18 mouse cellular contexts compared by ENCODE assay signal in the genomic region with DNA sequence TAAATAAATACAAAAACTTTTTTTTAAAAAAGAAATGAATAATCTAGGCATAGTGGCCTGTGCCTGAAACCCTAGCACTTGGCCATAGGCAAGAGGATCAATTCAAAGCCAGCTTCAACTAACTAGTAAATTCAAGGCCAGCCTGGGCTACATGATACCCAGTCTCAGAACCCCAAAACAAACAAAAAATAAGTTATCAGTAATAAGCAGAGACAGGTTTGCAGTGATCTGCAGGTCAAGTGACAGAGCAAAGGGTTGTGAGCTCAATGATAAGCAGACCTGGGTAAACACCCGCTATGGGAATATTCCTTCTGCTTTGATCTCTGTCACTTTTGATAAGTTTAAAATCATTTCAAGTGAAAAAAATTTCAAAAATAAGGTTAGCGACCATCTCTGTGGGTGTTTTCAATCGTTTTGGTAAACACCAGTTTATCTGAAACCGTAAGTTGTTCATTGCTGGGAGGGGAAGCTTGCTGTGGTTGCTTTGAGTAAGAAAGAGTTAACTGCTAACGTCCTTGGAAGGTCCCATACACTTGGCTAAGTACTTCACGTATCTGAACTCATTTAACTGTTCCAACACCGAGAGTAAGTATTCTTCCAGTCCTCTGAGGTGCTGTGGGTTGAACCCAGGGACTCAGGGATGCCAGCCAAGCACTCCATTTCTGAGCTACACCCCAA. TPM values are rescaled to one million over a fixed set of nuclear protein-coding genes. Genes with fewer than 3 reads are reported as not detected.
DNase-seq lines count a peak whose midpoint lies in the region; ATAC-seq and TF ChIP-seq lines count a peak whose summit lies in the region.
"Had no signal": no experiment of that assay in that cellular context is flagged by ENCODE, and none has a peak within 500 bp of the region (broad histone marks: within the 10 kb centered on the region; RNA-seq: fewer than 3 reads in every experiment).

No protein-coding gene starts in this region.

- no peak overlapping the region for H3K27ac ChIP-seq in MEL (ENCODE audit: control insufficient read depth, low read depth, low read length)
- peak overlapping the region; percentile 31; the same call in 1 of the 2 replicates for H3K27ac ChIP-seq in liver, embryonic 13.5 days
- no peak overlapping the region for H3K27ac ChIP-seq in liver, postnatal 0 days (ENCODE audit: low read depth)
- H3K27ac ChIP-seq in thymus, adult 2 months (ENCODE audit: control insufficient read depth, insufficient read depth, low read length): no peak overlapping the region
- H3K27ac ChIP-seq: embryonic facial prominence, embryonic 13.5 days; forebrain, embryonic 10.5 days; hindbrain, embryonic 14.5 days had no signal

- H3K9ac ChIP-seq in MEL (ENCODE audit: control insufficient read depth, low read depth, low read length, poor library complexity, severe bottlenecking): no peak overlapping the region
- H3K9ac ChIP-seq in liver, embryonic 13.5 days: no peak overlapping the region
- no peak overlapping the region for H3K9ac ChIP-seq in liver, postnatal 0 days (replicated peaks)
- H3K9ac ChIP-seq: embryonic facial prominence, embryonic 13.5 days; hindbrain, embryonic 14.5 days had no signal

- peak in 1 of 2 experiments; percentile 24; a peak in 2 of 4 replicates for TF ChIP-seq EP300 in MEL (IDR thresholded peaks at IDR 0.05; ENCODE audit: low read depth in 1 of 2, low read length in 2 of 2)
- peak; percentile 91 for TF ChIP-seq EP300 in liver, postnatal 0 days (IDR thresholded peaks at IDR 0.05; ENCODE audit: low read depth)

- no peak for TF ChIP-seq POLR2A in MEL (IDR thresholded peaks at IDR 0.05; ENCODE audit: control insufficient read depth in 1 of 2, insufficient read depth in 1 of 2, low read depth in 1 of 2, low read length in 2 of 2, poor library complexity in 1 of 2)
- TF ChIP-seq POLR2A in thymus, adult 2 months (IDR thresholded peaks at IDR 0.05; ENCODE audit: control insufficient read depth, extremely low read depth, insufficient read depth, low read length, poor library complexity): no peak

- no peaks in the 10 kb centered on the region for H3K79me2 ChIP-seq in MEL (ENCODE audit: control insufficient read depth, insufficient read depth, low read length, poor library complexity)

- peaks cover 7% of the 10 kb centered on the region for H3K27me3 ChIP-seq in G1E (ENCODE audit: insufficient read depth, low read length)
- no peaks in the 10 kb centered on the region for H3K27me3 ChIP-seq in MEL (ENCODE audit: control insufficient read depth in 1 of 2, insufficient read depth in 2 of 2, low read length in 2 of 2)
- no peaks in the 10 kb centered on the region for H3K27me3 ChIP-seq in liver, embryonic 13.5 days
- H3K27me3 ChIP-seq in liver, postnatal 0 days (ENCODE audit: insufficient read depth, low read length): no peaks in the 10 kb centered on the region
- no peaks in the 10 kb centered on the region; the same call in 1 of the 2 replicates for H3K27me3 ChIP-seq in thymus, adult 2 months (ENCODE audit: control insufficient read depth, insufficient read depth, low read length)
- H3K27me3 ChIP-seq: embryonic facial prominence, embryonic 13.5 days had no signal

- H3K4me3 ChIP-seq in G1E (ENCODE audit: low read depth, low read length): no peak overlapping the region
- H3K4me3 ChIP-seq in MEL (ENCODE audit: control insufficient read depth in 1 of 2, insufficient read depth in 1 of 2, low read depth in 2 of 2, low read length in 2 of 2): no peak overlapping the region
- H3K4me3 ChIP-seq in liver, embryonic 13.5 days (replicated peaks): no peak overlapping the region
- H3K4me3 ChIP-seq in liver, postnatal 0 days (ENCODE audit: low read depth, low read length): no peak overlapping the region
- H3K4me3 ChIP-seq in thymus, adult 2 months (ENCODE audit: control insufficient read depth, insufficient read depth, low read length): no peak overlapping the region
- H3K4me3 ChIP-seq: embryonic facial prominence, embryonic 13.5 days; forebrain, embryonic 10.5 days had no signal

- no peak for TF ChIP-seq RAD21 in MEL (IDR thresholded peaks at IDR 0.05; ENCODE audit: low read depth, low read length)

- peaks cover 28% of the 10 kb centered on the region for H3K4me1 ChIP-seq in G1E (ENCODE audit: insufficient read depth, low read depth, low read length)
- no peaks in the 10 kb centered on the region for H3K4me1 ChIP-seq in MEL (ENCODE audit: control insufficient read depth in 1 of 2, insufficient read depth in 2 of 2, low read length in 2 of 2)
- peaks cover 9% of the 10 kb centered on the region; the same call in 1 of the 2 replicates for H3K4me1 ChIP-seq in liver, embryonic 13.5 days (replicated peaks)
- no peaks in the 10 kb centered on the region for H3K4me1 ChIP-seq in liver, postnatal 0 days (ENCODE audit: insufficient read depth)
- H3K4me1 ChIP-seq in thymus, adult 2 months (replicated peaks; ENCODE audit: control insufficient read depth, insufficient read depth, low read length): no peaks in the 10 kb centered on the region

- H3K4me2 ChIP-seq in liver, embryonic 13.5 days: no peak overlapping the region
- no peak overlapping the region for H3K4me2 ChIP-seq in liver, postnatal 0 days (ENCODE audit: low read depth, low read length)
- H3K4me2 ChIP-seq: embryonic facial prominence, embryonic 13.5 days; hindbrain, embryonic 14.5 days had no signal

- WGBS in liver, embryonic 13.5 days (ENCODE audit: insufficient replicate concordance): 18% methylated on average over 7 of the region's 7 CpGs
- WGBS in liver, postnatal 0 days (ENCODE audit: insufficient replicate concordance): 23% methylated on average over 7 of the region's 7 CpGs
- WGBS in thymus, adult 2 months: 77% methylated on average over 7 of the region's 7 CpGs

- peak; percentile 84 for ATAC-seq in G1E (ENCODE audit: extremely low read depth, insufficient number of reproducible peaks, low FRiP score, poor library complexity, severe bottlenecking)
- ATAC-seq in liver, embryonic 13.5 days (ENCODE audit: low read depth): peak; percentile 87
- peak; percentile 89 for ATAC-seq in liver, postnatal 0 days
- ATAC-seq: forebrain, embryonic 14.5 days had no signal

- no peaks in the 10 kb centered on the region for H3K9me3 ChIP-seq in G1E (replicated peaks)
- no peaks in the 10 kb centered on the region for H3K9me3 ChIP-seq in MEL (replicated peaks; ENCODE audit: insufficient read depth, low read length)
- H3K9me3 ChIP-seq in liver, embryonic 13.5 days (replicated peaks): no peaks in the 10 kb centered on the region
- no peaks in the 10 kb centered on the region for H3K9me3 ChIP-seq in liver, postnatal 0 days (ENCODE audit: low read length)
- H3K9me3 ChIP-seq: embryonic facial prominence, embryonic 13.5 days; forebrain, embryonic 10.5 days had no signal

- peak; percentile 34 for DNase-seq in G1E (ENCODE audit: low spot score)
- DNase-seq in MEL (ENCODE audit: low read depth, low spot score): peak; percentile 13
- DNase-seq in liver, embryonic 13.5 days: peak; percentile 25
- no peak for DNase-seq in liver, postnatal 0 days
- DNase-seq in urinary bladder, postnatal 14 days (ENCODE audit: low spot score): no peak
- no peak for DNase-seq in thymus, adult 2 months
- DNase-seq in lung, postnatal 14 days: no peak
- DNase-seq: adrenal gland, postnatal 10 days; cerebellum, adult 11-12 months; cerebellum, adult 9-10 months; cerebellum, postnatal 25 days; gastrocnemius, postnatal 36 days; heart, adult 11 months; heart, postnatal 10 days had no signal

- no peak for TF ChIP-seq CTCF in G1E (IDR thresholded peaks at IDR 0.05; ENCODE audit: low read depth, low read length)
- TF ChIP-seq CTCF in MEL (IDR thresholded peaks at IDR 0.05 in 2 of 3, conservative IDR thresholded peaks at IDR 0.05 in 1 of 3; ENCODE audit: control insufficient read depth in 1 of 3, insufficient read depth in 1 of 3, low read depth in 2 of 3, low read length in 3 of 3, poor library complexity in 1 of 3, severe bottlenecking in 1 of 3): no peak
- TF ChIP-seq CTCF in liver, postnatal 0 days (IDR thresholded peaks at IDR 0.05; ENCODE audit: low read depth): no peak
- TF ChIP-seq CTCF in thymus, adult 2 months (IDR thresholded peaks at IDR 0.05; ENCODE audit: borderline replicate concordance, control insufficient read depth, extremely low read depth, insufficient read depth, low read length, poor library complexity): no peak

- H3K36me3 ChIP-seq in G1E (replicated peaks): no peaks in the 10 kb centered on the region
- H3K36me3 ChIP-seq in MEL (ENCODE audit: control insufficient read depth in 1 of 2, insufficient read depth in 2 of 2, low read length in 2 of 2): no peaks in the 10 kb centered on the region; a peak in 1 of 4 replicates
- no peaks in the 10 kb centered on the region for H3K36me3 ChIP-seq in liver, embryonic 13.5 days
- no peaks in the 10 kb centered on the region for H3K36me3 ChIP-seq in liver, postnatal 0 days (replicated peaks; ENCODE audit: insufficient read depth, low read length)
- no peaks in the 10 kb centered on the region for H3K36me3 ChIP-seq in thymus, adult 2 months (ENCODE audit: control insufficient read depth, insufficient read depth, low read length)
- H3K36me3 ChIP-seq: embryonic facial prominence, embryonic 13.5 days; forebrain, embryonic 10.5 days had no signal

TF ChIP-seq in MEL, 35 proteins besides CTCF, POLR2A, EP300 and RAD21 (continues in another document):
- TF ChIP-seq RCOR1 (IDR thresholded peaks at IDR 0.05; ENCODE audit: low read depth, low read length) (0 out of 2 replicates have a peak, but pooled peaks have one; percentile 34), HCFC1 (IDR thresholded peaks at IDR 0.05; ENCODE audit: low read depth, low read length) (no peak), MAZ (IDR thresholded peaks at IDR 0.05; ENCODE audit: low read depth, low read length) (no peak)

RNA-seq across cellular contexts. Expression of a gene that starts 24.1 kb away (rescaled TPM):
- total RNA-seq in G1E (2014; fragmentation: Nextera tagmentation) (8.1 and 10.9 TPM in 2 replicates), G1E (2017) (8.7 and 8.9 TPM in 2 replicates), MEL (2012; rRNA removed) (2.5 and 3.1 TPM in 2 replicates)
- polyA plus RNA-seq in G1E (2012) (1.8 and 2.3 TPM in 2 replicates), MEL (2012; ENCODE audit: insufficient read depth in 1 of 2, insufficient read length in 2 of 2, low read depth in 1 of 2, low replicate concordance in 2 of 2, missing spikeins in 1 of 2) (1 to 10 TPM in 1 of 2 experiments, not detected in 1; 5.7 TPM)
- polyA plus RNA-seq in liver, embryonic 13.5 days (2015; fragmentation: Nextera tagmentation; extraction: Ambion mirVana): 5.9 and 6.9 TPM in 2 replicates
- 5.6 and 6.3 TPM in 2 replicates for polyA plus RNA-seq in liver, postnatal 0 days (2015; fragmentation: Nextera tagmentation; extraction: Ambion mirVana)
- polyA plus RNA-seq in thymus, adult 2 months (2012; rRNA removed): 7.8 and 8.5 TPM in 2 replicates

RNA-seq across cellular contexts. Expression of a gene that starts 53.7 kb away (rescaled TPM):
- total RNA-seq in G1E (2014; fragmentation: Nextera tagmentation) (471 and 478 TPM in 2 replicates), G1E (2017) (153 and 206 TPM in 2 replicates), MEL (2012; rRNA removed) (26.0 and 27.0 TPM in 2 replicates)
- polyA plus RNA-seq in G1E (2012) (10.4 and 18.6 TPM in 2 replicates), MEL (2012; ENCODE audit: insufficient read depth in 1 of 2, insufficient read length in 2 of 2, low read depth in 1 of 2, low replicate concordance in 2 of 2, missing spikeins in 1 of 2) (100 to 1,000 TPM in 1 of 2 experiments, 10 to 100 TPM in 1; 40.3 to 168 TPM)
- polyA plus RNA-seq in liver, embryonic 13.5 days (2015; fragmentation: Nextera tagmentation; extraction: Ambion mirVana): 14.0 and 20.2 TPM in 2 replicates
- polyA plus RNA-seq in liver, postnatal 0 days (2015; fragmentation: Nextera tagmentation; extraction: Ambion mirVana): 16.7 and 17.4 TPM in 2 replicates
- 6.7 and 9.3 TPM in 2 replicates for polyA plus RNA-seq in thymus, adult 2 months (2012; rRNA removed)

Comparison
In these comparisons a context has a peak if more than half of its experiments do, and no peak if none do; other contexts are left out.
1. DNase-seq: peak in G1E (single experiment), MEL (single experiment) and liver, embryonic 13.5 days (single experiment); none in liver, postnatal 0 days (single experiment), urinary bladder, postnatal 14 days (single experiment), thymus, adult 2 months (single experiment) and lung, postnatal 14 days (single experiment).
2. Peak in every context shown above with its lines, with median percentiles within 50 percentile points of each other: ATAC-seq.